Mouse (Mus musculus) intestine, postnatal 0 days (tissue): Measurements from ENCODE around the gene Gramd1a. TPM values are rescaled to one million over a fixed set of nuclear protein-coding genes. Genes with fewer than 3 reads are reported as not detected.

Experiments
- ATAC-seq: fragments of 200-750 bp; cut with Nextera tagmentation; 2 replicates; pipeline ENCODE4 v1.8.0; 2017; ENCODE audit warnings: mild to moderate bottlenecking, moderate TSS enrichment, moderate library complexity
- H3K27ac ChIP-seq: fragments of 300-500 bp; sonication (generic); 2 replicates; pipeline ENCODE4 v1.5.1; 2014; ENCODE audit warnings: mild to moderate bottlenecking, low read depth, low read length, moderate library complexity
- H3K27me3 ChIP-seq: fragments of 300-500 bp; sonication (generic); replicated peaks from 2 replicates; pipeline ENCODE4 v1.6.1; 2014; ENCODE audit warnings: low read length, mixed read lengths; ENCODE audit not compliant: control insufficient read depth, insufficient read depth
- H3K36me3 ChIP-seq: fragments of 300-500 bp; sonication (generic); 2 replicates; pipeline ENCODE4 v1.6.1; 2014; ENCODE audit warnings: mild to moderate bottlenecking, moderate library complexity; ENCODE audit not compliant: control insufficient read depth, insufficient read depth
- H3K4me1 ChIP-seq: fragments of 300-500 bp; sonication (generic); replicated peaks from 2 replicates; pipeline ENCODE4 v1.6.1; 2014; ENCODE audit warnings: antibody characterized with exemption, low read length, mixed read lengths; ENCODE audit not compliant: control insufficient read depth, insufficient read depth
- H3K4me2 ChIP-seq: fragments of 300-500 bp; sonication (generic); replicated peaks from 2 replicates; pipeline ENCODE4 v1.6.1; 2014; ENCODE audit warnings: low read depth, mild to moderate bottlenecking, moderate library complexity
- H3K4me3 ChIP-seq: fragments of 300-500 bp; sonication (generic); 2 replicates; pipeline ENCODE4 v1.5.1; 2014; ENCODE audit warnings: low read depth, low read length
- H3K9ac ChIP-seq: fragments of 300-500 bp; sonication (generic); 2 replicates; pipeline ENCODE4 v1.6.1; 2014; ENCODE audit warnings: mild to moderate bottlenecking, low read depth, low read length
- H3K9me3 ChIP-seq: fragments of 300-500 bp; sonication (generic); 2 replicates; pipeline ENCODE4 v1.6.1; 2016; ENCODE audit warnings: mixed run types; ENCODE audit not compliant: control insufficient read depth
- CTCF ChIP-seq: sonication (generic); IDR thresholded peaks from 2 replicates; pipeline ENCODE4 v1.5.1; 2016; ENCODE audit warnings: low read depth, mild to moderate bottlenecking, control low read depth, antibody characterized with exemption, moderate library complexity
- WGBS: fragments of 180-500 bp; shearing (Covaris S2); extraction: QIAGEN DNeasy Blood & Tissue Kit; methylation state at CpG from one replicate; pipeline ENCODE4 v1.1.7; 2014; 5-methylcytosine and 5-hydroxymethylcytosine counted together
- polyA plus RNA-seq: library from polyadenylated mRNA; unstranded; fragments of >200 nt; fragmentation: Nextera tagmentation; extraction: Ambion mirVana; gene quantifications from 2 replicates; pipeline ENCODE4 v1.2.1, GENCODE M21; 2015

The Gramd1a gene
- polyA plus RNA-seq, 1 experiment from 2014 or later, result 10.3 TPM

DNA sequence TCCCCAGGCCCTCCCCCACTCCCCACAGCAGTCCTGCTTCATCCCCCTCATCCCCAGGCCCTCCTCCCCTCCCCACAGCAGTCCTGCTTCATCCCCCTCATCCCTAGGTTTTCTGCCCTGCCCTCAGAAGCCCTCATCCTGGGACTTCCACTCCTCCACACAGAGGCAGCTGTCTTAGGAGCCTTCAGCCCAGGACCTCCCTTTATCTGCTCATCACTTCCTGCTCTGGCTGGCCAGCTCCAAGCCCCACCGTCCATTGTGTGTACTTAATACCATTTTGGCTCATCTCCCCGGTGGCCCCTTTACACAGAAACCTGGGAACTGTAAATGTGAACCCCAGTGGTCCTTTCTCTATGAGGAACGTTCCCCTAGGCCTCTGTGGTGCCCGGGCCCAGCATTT lies 43.7 kb downstream of the Gramd1a start:
- Histone ChIP-seq H3K27ac (no peak overlapping the region), H3K4me3 (no peak overlapping the region), H3K4me2 (no peak overlapping the region), H3K9ac (no peak overlapping the region), H3K9me3 (no peaks in the 10 kb centered on the region), H3K36me3 (no peaks in the 10 kb centered on the region), H3K27me3 (no peaks in the 10 kb centered on the region), H3K4me1 (0 out of 2 replicates have a peak, but pooled peaks cover 7% of the 10 kb centered on the region)
- no peak for TF ChIP-seq CTCF
- 41% methylated on average over 4 of the region's 4 CpGs for WGBS
- no peak for ATAC-seq

DNA sequence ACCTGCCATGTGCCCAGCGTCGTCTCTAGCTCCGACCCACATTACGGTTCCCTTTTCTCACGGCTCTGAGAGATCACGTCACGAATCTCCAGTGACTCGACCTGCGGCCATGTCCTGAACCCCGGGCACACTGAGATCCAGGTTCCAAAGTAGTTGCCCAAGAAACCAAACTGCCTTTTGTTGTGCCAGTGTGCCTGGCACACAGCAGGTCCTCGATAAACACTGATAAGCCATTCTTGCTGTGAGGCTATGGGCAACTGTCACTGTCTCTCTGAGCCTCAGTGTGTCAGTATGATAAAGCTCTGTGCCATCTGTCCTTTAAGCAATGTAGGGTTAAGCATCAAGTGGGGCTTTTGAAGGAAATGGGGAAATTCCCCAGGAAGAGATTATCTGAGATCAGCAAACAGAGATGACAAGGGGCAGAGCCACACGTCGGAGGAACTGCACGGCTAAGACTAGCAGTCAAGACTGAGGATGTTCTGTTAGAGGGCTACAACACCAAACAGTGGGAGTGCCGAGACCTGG lies 44.8 kb downstream of the Gramd1a start:
- no peak overlapping the region for H3K9ac ChIP-seq
- 73% methylated on average over 15 of the region's 15 CpGs for WGBS
- no peaks in the 10 kb centered on the region for H3K36me3 ChIP-seq
- H3K4me3 ChIP-seq, result no peak overlapping the region
- no peak for ATAC-seq
- H3K9me3 ChIP-seq, result no peaks in the 10 kb centered on the region
- no peak overlapping the region for H3K27ac ChIP-seq
- no peak overlapping the region for H3K4me2 ChIP-seq
- H3K27me3 ChIP-seq, result no peaks in the 10 kb centered on the region
- H3K4me1 ChIP-seq, result 0 out of 2 replicates have a peak, but pooled peaks cover 6% of the 10 kb centered on the region
- TF ChIP-seq CTCF, result no peak

DNA sequence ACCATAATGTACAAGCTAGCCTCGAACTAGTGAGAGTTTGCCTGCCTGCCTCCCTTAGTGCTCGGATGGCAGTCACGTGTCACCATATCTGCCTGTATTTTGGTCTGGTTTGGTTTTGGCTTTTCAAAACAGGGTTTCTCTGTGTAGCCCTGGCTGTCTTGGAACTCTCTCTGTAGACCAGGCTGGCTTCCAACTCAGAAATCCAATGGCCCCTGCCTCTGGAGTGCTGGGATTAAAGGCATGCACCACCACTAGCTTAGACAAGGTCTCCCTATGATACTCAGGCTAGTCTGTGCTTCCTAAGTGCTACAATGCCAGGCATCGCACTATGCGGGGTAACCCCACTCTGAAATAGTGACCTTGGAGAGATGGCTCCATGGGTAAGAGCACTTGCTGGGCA lies 45.9 kb downstream of the Gramd1a start:
- no peak overlapping the region for H3K4me2 ChIP-seq
- TF ChIP-seq CTCF, result no peak
- H3K27me3 ChIP-seq, result no peaks in the 10 kb centered on the region
- no peak for ATAC-seq
- 90% methylated on average over 5 of the region's 5 CpGs for WGBS
- H3K4me1 ChIP-seq, result no peaks in the 10 kb centered on the region
- H3K9ac ChIP-seq, result no peak overlapping the region
- H3K9me3 ChIP-seq, result no peaks in the 10 kb centered on the region
- H3K27ac ChIP-seq, result no peak overlapping the region
- H3K36me3 ChIP-seq, result no peaks in the 10 kb centered on the region
- H3K4me3 ChIP-seq, result no peak overlapping the region

DNA sequence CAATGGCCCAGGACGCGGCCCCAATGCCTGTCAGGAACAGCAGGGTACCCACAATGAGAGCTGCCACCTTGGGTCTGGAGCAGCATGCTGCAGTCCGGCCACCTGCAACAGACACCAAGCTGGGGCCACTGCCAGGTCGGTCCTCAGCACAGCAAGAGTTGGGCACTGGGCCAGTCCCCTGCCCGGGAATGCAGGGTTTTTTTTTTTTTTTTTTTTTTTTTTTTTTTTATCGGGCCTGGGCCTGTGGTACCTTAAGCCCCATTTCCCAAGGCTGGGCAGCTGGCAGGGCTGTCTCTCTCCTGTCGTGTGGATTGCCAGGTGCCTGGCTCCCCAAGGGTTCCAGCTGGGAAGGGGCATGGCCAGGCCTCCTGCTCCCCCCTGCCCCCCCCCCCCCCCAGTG lies 46.6 kb downstream of the Gramd1a start:
- H3K4me2 ChIP-seq, result no peak overlapping the region
- no peaks in the 10 kb centered on the region for H3K27me3 ChIP-seq
- no peaks in the 10 kb centered on the region for H3K4me1 ChIP-seq
- no peaks in the 10 kb centered on the region for H3K36me3 ChIP-seq
- H3K27ac ChIP-seq, result no peak overlapping the region
- WGBS, result 46% methylated on average over 7 of the region's 7 CpGs
- no peak overlapping the region for H3K9ac ChIP-seq
- no peak overlapping the region for H3K4me3 ChIP-seq
- ATAC-seq, result no peak
- no peaks in the 10 kb centered on the region for H3K9me3 ChIP-seq
- TF ChIP-seq CTCF, result no peak

DNA sequence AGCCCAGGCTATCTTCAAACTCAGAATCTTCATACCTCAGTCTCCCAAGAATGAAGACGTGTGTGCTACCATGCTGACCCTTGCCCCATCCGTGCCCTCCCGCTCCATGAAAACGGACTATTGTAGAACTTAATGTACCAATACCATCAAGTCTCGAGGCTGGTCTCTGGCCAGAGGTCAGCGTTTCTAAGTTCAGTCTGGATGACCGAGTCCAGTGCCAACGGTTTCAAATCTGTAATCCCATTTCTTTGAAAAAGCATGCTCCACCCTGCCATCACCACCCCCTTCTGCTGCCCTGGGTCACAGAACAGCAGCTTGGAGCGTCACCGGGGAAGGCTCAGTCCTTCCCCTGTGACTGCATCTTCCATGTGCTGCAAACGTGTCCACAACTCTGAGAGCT lies 47.9 kb downstream of the Gramd1a start:
- no peak for TF ChIP-seq CTCF
- no peak overlapping the region for H3K4me2 ChIP-seq
- WGBS, result 86% methylated on average over 11 of the region's 11 CpGs
- no peaks in the 10 kb centered on the region for H3K27me3 ChIP-seq
- H3K9me3 ChIP-seq, result no peaks in the 10 kb centered on the region
- no peak for ATAC-seq
- H3K36me3 ChIP-seq, result no peaks in the 10 kb centered on the region
- H3K4me3 ChIP-seq, result no peak overlapping the region
- H3K9ac ChIP-seq, result no peak overlapping the region
- H3K4me1 ChIP-seq, result no peaks in the 10 kb centered on the region
- no peak overlapping the region for H3K27ac ChIP-seq

DNA sequence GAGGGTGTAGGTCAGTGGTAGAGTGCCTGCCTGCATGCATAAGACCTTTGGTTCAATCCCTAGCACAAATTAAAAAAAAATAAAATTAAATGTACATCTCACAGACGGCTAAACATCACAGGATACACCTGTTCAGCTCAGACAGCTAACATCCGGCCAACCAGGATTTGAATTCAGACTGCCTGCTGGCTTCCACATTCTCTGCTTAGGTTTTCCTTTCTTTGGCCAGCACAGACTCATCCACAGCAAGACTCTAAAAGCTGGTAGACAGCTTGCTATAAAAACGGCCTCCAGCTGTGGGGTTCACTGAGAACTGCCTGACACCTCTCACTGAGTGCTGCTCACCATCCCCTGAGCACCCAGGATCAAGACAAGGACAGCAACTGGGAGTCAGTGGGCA lies 49.5 kb downstream of the Gramd1a start:
- Histone ChIP-seq H3K9me3 (no peaks in the 10 kb centered on the region), H3K4me3 (no peak overlapping the region), H3K27ac (no peak overlapping the region), H3K9ac (no peak overlapping the region), H3K27me3 (no peaks in the 10 kb centered on the region), H3K4me1 (no peaks in the 10 kb centered on the region), H3K4me2 (no peak overlapping the region), H3K36me3 (no peaks in the 10 kb centered on the region)
- WGBS, result 67% methylated on average over 3 of the region's 3 CpGs
- ATAC-seq, result no peak
- no peak for TF ChIP-seq CTCF
